Mouse (Mus musculus) C2C12 (cell line): ENCODE measurements around the gene Rps6kb2. TPM values are rescaled to one million over a fixed set of nuclear protein-coding genes. Genes with fewer than 3 reads are reported as not detected.
"Not testable (repeated sequence)": the region's sequence is repeated elsewhere in the genome, so short reads cannot be mapped to it uniquely, and the experiment has no call there.

Experiments
- H3K27me3 ChIP-seq: one replicate; pipeline ENCODE4 v1.6.1; 2011; ENCODE audit not compliant: control insufficient read depth, insufficient read depth, insufficient read length
- H3K36me3 ChIP-seq: one replicate; pipeline ENCODE4 v1.6.1; 2011; ENCODE audit not compliant: control insufficient read depth, insufficient read depth
- H3K4me3 ChIP-seq: one replicate; pipeline ENCODE4 v1.5.1; 2011; ENCODE audit warnings: mild to moderate bottlenecking, control low read depth; ENCODE audit not compliant: poor library complexity, insufficient read depth, severe bottlenecking
- H3K79me2 ChIP-seq: one replicate; pipeline ENCODE4 v1.6.1; 2011; ENCODE audit not compliant: control insufficient read depth, insufficient read depth
- H3K79me3 ChIP-seq: one replicate; pipeline ENCODE4 v1.6.1; 2011; ENCODE audit warnings: low read depth, control low read depth
- H3ac ChIP-seq: one replicate; pipeline ENCODE3; 2011; ENCODE audit warnings: low read depth; ENCODE audit not compliant: control insufficient read depth, insufficient read length
- CEBPB ChIP-seq: IDR thresholded peaks from one replicate; pipeline ENCODE4 v1.6.1; 2011; ENCODE audit warnings: low read depth, mild to moderate bottlenecking, control low read depth, moderate library complexity
- CTCF ChIP-seq: IDR thresholded peaks from one replicate; pipeline ENCODE4 v1.5.1; 2011; ENCODE audit not compliant: control insufficient read depth, insufficient read depth, insufficient read length
- FOSL1 ChIP-seq: IDR thresholded peaks from one replicate; pipeline ENCODE4 v1.8.0; 2011; ENCODE audit warnings: mild to moderate bottlenecking, low read length; ENCODE audit not compliant: poor library complexity, insufficient read depth, severe bottlenecking
- MAX ChIP-seq: IDR thresholded peaks from one replicate; pipeline ENCODE4 v1.6.1; 2011; ENCODE audit warnings: mild to moderate bottlenecking, control low read depth
- MYOD1 ChIP-seq: IDR thresholded peaks from one replicate; pipeline ENCODE4 v1.6.1; 2011; ENCODE audit warnings: low read depth; ENCODE audit not compliant: control insufficient read depth, insufficient read length
- MYOG ChIP-seq: IDR thresholded peaks from one replicate; pipeline ENCODE4 v1.6.1; 2011; ENCODE audit not compliant: control insufficient read depth, insufficient read length; ENCODE audit errors: extremely low read depth
- USF1 ChIP-seq: IDR thresholded peaks from one replicate; pipeline ENCODE4 v1.6.1; 2011; ENCODE audit warnings: low read depth, mild to moderate bottlenecking, control low read depth, moderate library complexity
- polyA plus RNA-seq: library from polyadenylated mRNA; unstranded; fragments of >200 nt; fragmentation: generic; extraction: Trizol; gene quantifications from one replicate; pipeline ENCODE4 v1.2.1, GENCODE M21; 2012; ENCODE audit warnings: missing spikeins

Rps6kb2 gene
- polyA plus RNA-seq, 1 experiment = 19.7 TPM

DNA sequence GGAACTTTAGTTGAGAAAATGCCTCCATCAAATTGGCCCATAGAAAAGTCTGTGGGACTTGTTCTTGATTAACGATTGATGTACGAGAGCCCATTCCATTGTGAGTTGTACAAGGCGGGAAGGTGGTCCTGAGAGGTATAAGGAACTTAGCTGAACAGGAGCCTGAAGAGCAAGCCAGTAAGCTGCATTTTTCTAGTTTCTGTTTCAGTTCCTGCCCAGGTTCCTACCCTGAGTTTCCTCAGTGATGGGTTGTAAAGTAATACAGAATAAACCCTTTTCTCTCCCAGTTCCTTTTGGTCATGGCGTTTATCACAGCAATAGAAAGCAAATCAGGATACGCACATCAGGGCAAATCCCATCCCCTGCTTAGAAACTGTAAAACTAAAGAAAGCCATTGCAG lies 25.2 kb downstream of the Rps6kb2 start:
- TF ChIP-seq FOSL1 (no peak), USF1 (no peak), CTCF (no peak), MYOD1 (no peak), CEBPB (no peak), MAX (no peak), MYOG (no peak)
- H3K36me3 ChIP-seq = peaks cover 5% of the 10 kb centered on the region
- H3K79me3 ChIP-seq = no peaks in the 10 kb centered on the region
- no peak overlapping the region for H3K4me3 ChIP-seq
- no peaks in the 10 kb centered on the region for H3K27me3 ChIP-seq
- H3ac ChIP-seq = no peak overlapping the region
- H3K79me2 ChIP-seq = no peaks in the 10 kb centered on the region

- no peak overlapping the region for H3K4me3 ChIP-seq
- peaks cover 12% of the 10 kb centered on the region for H3K36me3 ChIP-seq
- H3K79me3 ChIP-seq = no peaks in the 10 kb centered on the region
- H3K27me3 ChIP-seq = no peaks in the 10 kb centered on the region
- no peaks in the 10 kb centered on the region for H3K79me2 ChIP-seq
- H3ac ChIP-seq = no peak overlapping the region
- TF ChIP-seq FOSL1 (no peak), USF1 (no peak), MAX (no peak), CTCF (no peak), MYOD1 (no peak), MYOG (no peak), CEBPB (no peak)
These were observed 26.7 kb downstream of the Rps6kb2 start for GRCm38 (mm10) chr19:4136463-4136862.

- H3K4me3 ChIP-seq, H3ac ChIP-seq, H3K27me3 ChIP-seq, H3K79me3 ChIP-seq, H3K79me2 ChIP-seq: not testable (repeated sequence)
- TF ChIP-seq CTCF = peak; percentile 16
- H3K36me3 ChIP-seq = peaks cover 12% of the 10 kb centered on the region
These were observed 27.2 kb downstream of the Rps6kb2 start for GRCm38 (mm10) chr19:4135963-4136345.

GRCm38 (mm10) chr19:4135229-4135962 lies 27.8 kb downstream of the Rps6kb2 start:
- H3K36me3 ChIP-seq = peaks cover 12% of the 10 kb centered on the region
- H3ac ChIP-seq, H3K27me3 ChIP-seq, H3K4me3 ChIP-seq, H3K79me2 ChIP-seq, H3K79me3 ChIP-seq: not testable (repeated sequence)

DNA sequence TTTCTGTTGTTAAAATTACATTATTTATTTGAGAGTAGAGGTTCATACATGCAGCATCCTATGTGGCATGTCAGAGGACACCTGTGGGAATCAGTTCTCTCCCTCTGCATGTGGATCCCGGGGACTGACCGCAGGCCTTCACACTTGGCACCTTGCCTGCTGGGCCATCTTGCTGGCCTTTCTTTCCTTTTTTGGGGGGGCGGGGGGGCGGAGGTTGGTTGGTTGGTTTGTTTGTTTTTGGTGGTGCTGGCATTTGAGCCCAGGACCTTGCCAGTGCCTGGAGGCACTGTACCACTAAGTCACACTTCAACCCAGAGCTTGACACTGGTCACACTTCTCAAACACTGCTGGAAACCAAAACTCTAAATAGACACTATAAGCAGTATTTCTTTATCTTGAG lies 28.8 kb downstream of the Rps6kb2 start:
- H3ac ChIP-seq = no peak overlapping the region
- no peaks in the 10 kb centered on the region for H3K27me3 ChIP-seq
- no peak overlapping the region for H3K4me3 ChIP-seq
- H3K79me3 ChIP-seq = no peaks in the 10 kb centered on the region
- peaks cover 12% of the 10 kb centered on the region for H3K36me3 ChIP-seq
- TF ChIP-seq MYOG = no peak
- no peak for TF ChIP-seq CTCF
- TF ChIP-seq USF1 = no peak
- TF ChIP-seq CEBPB = no peak
- no peak for TF ChIP-seq FOSL1
- no peak for TF ChIP-seq MYOD1
- TF ChIP-seq MAX = no peak
- no peaks in the 10 kb centered on the region for H3K79me2 ChIP-seq

DNA sequence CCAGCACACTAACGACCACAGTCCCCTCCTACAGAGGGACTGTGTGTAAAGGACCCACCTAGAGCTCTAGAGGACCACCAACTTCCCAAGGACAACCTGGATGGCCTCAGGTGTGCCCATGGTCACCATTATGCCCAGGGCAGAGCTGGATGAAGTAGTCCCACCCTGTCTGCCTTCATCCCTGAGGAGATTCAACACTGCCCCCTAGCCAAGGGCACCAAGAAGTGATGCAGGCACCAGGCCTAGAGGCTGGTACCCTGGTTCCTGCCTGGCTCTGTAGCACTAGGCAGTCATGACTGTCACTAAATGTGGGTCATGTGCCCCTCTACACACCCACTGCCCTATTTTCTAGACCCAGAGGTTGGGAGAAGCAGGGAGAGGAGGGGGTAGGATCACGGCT lies 31.4 kb downstream of the Rps6kb2 start:
- H3K79me2 ChIP-seq = peaks cover 10% of the 10 kb centered on the region
- no peaks in the 10 kb centered on the region for H3K27me3 ChIP-seq
- peaks cover 22% of the 10 kb centered on the region for H3K36me3 ChIP-seq
- no peak for TF ChIP-seq CEBPB
- no peak for TF ChIP-seq MYOG
- no peak for TF ChIP-seq CTCF
- no peak for TF ChIP-seq FOSL1
- no peak for TF ChIP-seq USF1
- no peak for TF ChIP-seq MYOD1
- TF ChIP-seq MAX = no peak
- H3K79me3 ChIP-seq = peaks cover 1% of the 10 kb centered on the region
- no peak overlapping the region for H3K4me3 ChIP-seq
- H3ac ChIP-seq = no peak overlapping the region

GRCm38 (mm10) chr19:4131075-4131474 lies 32.1 kb downstream of the Rps6kb2 start:
- Histone ChIP-seq H3K27me3 (no peaks in the 10 kb centered on the region), H3K36me3 (peaks cover 22% of the 10 kb centered on the region), H3K79me2 (peaks cover 17% of the 10 kb centered on the region), H3ac (no peak overlapping the region), H3K79me3 (peaks cover 6% of the 10 kb centered on the region), H3K4me3 (no peak overlapping the region)
- no peak for TF ChIP-seq MYOG
- TF ChIP-seq CTCF = no peak
- TF ChIP-seq MAX = no peak
- TF ChIP-seq MYOD1 = no peak
- no peak for TF ChIP-seq FOSL1
- TF ChIP-seq USF1 = no peak
